Mouse (Mus musculus): ENCODE results near the gene Pdf. TPM values are rescaled to one million over a fixed set of nuclear protein-coding genes. Genes with fewer than 3 reads are reported as not detected.
A peak's percentile ranks its signal among the peaks of the same experiment; 100 is the strongest.
"Not testable (repeated sequence)": the region's sequence is repeated elsewhere in the genome, so short reads cannot be mapped to it uniquely, and the experiment has no call there.

Pdf gene
- polyA plus RNA-seq, 1 experiment from 2014 or later: 43.0 TPM

GRCm38 (mm10) chr8:107033609-107034008, 14.8 kb downstream of the Pdf start:
- H3K9me3 ChIP-seq; H3K27ac ChIP-seq; ATAC-seq (ENCODE audit: low FRiP score, low read depth); H3K4me2 ChIP-seq (replicated peaks); H3K4me3 ChIP-seq; H3K27me3 ChIP-seq (replicated peaks); H3K9ac ChIP-seq: not testable (repeated sequence)
- WGBS: 94% methylated on average over 2 of the region's 2 CpGs
- H3K36me3 ChIP-seq: peaks cover 18% of the 10 kb centered on the region
- H3K4me1 ChIP-seq: peaks cover 14% of the 10 kb centered on the region

- peak overlapping the region; percentile 94 for H3K9ac ChIP-seq
- H3K27ac ChIP-seq: peak overlapping the region; percentile 59; the same call in 1 of the 2 replicates
- H3K4me3 ChIP-seq: peak overlapping the region; percentile 97
- H3K4me2 ChIP-seq (replicated peaks): peak overlapping the region; percentile 88
- peaks cover 9% of the 10 kb centered on the region for H3K36me3 ChIP-seq
- WGBS: 0% methylated on average over 40 of the region's 40 CpGs
- peaks cover 14% of the 10 kb centered on the region for H3K4me1 ChIP-seq
- 0 out of 2 replicates have a peak, but pooled peaks have one; percentile 4 for ATAC-seq (ENCODE audit: low FRiP score, low read depth)
- H3K9me3 ChIP-seq: no peaks in the 10 kb centered on the region
- no peaks in the 10 kb centered on the region for H3K27me3 ChIP-seq (replicated peaks)
Observed at GRCm38 (mm10) chr8:107031577-107032090, 16.8 kb downstream of the Pdf start.

DNA sequence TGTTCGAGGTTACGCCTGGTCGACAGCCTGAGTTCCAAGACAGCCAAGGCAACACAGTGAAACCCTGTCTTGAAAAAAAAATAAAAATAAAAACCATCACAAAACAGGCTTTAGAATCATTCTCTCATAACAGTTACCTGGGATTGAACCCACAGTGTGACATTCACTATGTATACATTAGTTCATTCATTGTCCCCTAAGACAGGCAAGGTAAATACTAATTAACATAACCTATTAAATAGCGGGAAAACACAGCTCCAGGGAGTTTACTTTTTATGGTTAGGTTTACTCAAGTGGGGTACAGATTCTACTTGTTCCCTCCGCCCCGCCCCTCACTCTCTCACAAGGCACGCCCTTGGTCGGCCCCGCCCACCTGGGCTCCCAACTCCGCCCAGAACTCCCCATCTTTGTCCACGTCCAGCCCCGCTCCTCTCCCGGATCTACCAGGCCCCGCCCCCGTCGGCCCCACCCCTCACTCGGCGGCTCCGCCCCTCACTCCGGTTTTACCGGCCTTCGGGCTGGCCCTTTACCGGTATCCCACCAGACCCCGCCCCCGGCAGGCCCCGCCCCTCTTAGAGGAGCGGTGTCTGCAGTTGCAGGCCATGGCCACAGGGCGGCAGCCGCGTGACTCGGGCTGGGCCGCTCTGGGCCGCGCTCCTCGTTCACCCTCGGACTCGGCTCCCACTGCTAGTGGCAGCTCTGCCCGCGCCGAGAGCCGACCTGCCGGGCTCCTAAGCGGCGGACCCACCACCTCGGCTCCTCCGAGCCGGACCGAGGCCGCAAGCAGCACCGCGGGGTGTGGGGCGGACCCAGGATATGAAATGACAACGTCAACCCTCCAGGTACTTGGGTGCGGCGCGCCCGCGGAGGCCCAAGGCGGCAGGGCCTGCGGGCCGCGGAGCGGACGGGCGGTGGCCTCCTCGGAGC, 17.5 kb downstream of the Pdf start, which contains the start of gene Vps4a:
TSS of gene Vps4a (plus strand) at position 573 of the 927 bp plus-strand sequence.
- Histone ChIP-seq H3K4me3 (peak within 1 kb of the TSS; percentile 97), H3K36me3 (peaks cover 4% of the 10 kb centered on the region; the same call in 1 of the 2 replicates), H3K4me1 (peaks cover 14% of the 10 kb centered on the region), H3K27ac (peak within 1 kb of the TSS; percentile 59; the same call in 1 of the 2 replicates), H3K9me3 (no peaks in the 10 kb centered on the region), H3K27me3 (replicated peaks) (no peaks in the 10 kb centered on the region), H3K9ac (peak within 1 kb of the TSS; percentile 94), H3K4me2 (replicated peaks) (peak within 1 kb of the TSS; percentile 88)
- ATAC-seq (ENCODE audit: low FRiP score, low read depth): peak; percentile 93
- WGBS: 4% methylated on average over 64 of the region's 66 CpGs

GRCm38 (mm10) chr8:107030058-107030457, 18.4 kb downstream of the Pdf start:
- Histone ChIP-seq H3K4me3 (no peak overlapping the region), H3K27me3 (replicated peaks) (no peaks in the 10 kb centered on the region), H3K36me3 (no peaks in the 10 kb centered on the region), H3K9ac (no peak overlapping the region), H3K9me3 (no peaks in the 10 kb centered on the region), H3K27ac (no peak overlapping the region), H3K4me2 (replicated peaks) (no peak overlapping the region), H3K4me1 (peaks cover 14% of the 10 kb centered on the region)
- WGBS: 78% methylated on average over 5 of the region's 5 CpGs
- no peak for ATAC-seq (ENCODE audit: low FRiP score, low read depth)

DNA sequence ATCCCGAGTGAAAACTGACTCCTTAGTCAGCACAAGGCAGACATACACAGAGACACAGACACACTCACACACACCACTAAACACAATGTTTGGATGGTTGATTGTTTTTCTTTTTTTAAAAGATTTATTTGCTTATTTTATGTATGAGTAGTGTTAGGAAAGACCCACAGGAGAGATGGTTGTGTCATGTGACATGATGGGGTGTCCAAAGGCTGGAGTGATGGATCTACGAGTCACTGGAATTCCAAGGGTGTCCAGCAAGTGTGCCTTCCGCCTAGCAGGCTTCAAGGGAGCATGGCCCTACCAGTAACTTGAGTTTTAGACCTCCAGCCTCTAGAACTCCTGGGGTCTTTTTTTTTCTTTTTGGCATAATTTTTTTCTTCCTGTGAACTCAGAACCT, 19.1 kb downstream of the Pdf start:
- Histone ChIP-seq H3K27me3 (replicated peaks) (no peaks in the 10 kb centered on the region), H3K4me3 (no peak overlapping the region), H3K27ac (no peak overlapping the region), H3K4me1 (peaks cover 14% of the 10 kb centered on the region), H3K9ac (no peak overlapping the region), H3K36me3 (no peaks in the 10 kb centered on the region), H3K9me3 (no peaks in the 10 kb centered on the region), H3K4me2 (replicated peaks) (no peak overlapping the region)
- no peak for ATAC-seq (ENCODE audit: low FRiP score, low read depth)
- WGBS: 77% methylated on average over 3 of the region's 3 CpGs

GRCm38 (mm10) chr8:107023479-107023878, 24.9 kb downstream of the Pdf start:
- Histone ChIP-seq H3K4me3 (no peak overlapping the region), H3K27me3 (replicated peaks) (no peaks in the 10 kb centered on the region), H3K9ac (no peak overlapping the region), H3K36me3 (no peaks in the 10 kb centered on the region), H3K27ac (no peak overlapping the region), H3K4me1 (no peaks in the 10 kb centered on the region), H3K4me2 (replicated peaks) (no peak overlapping the region), H3K9me3 (no peaks in the 10 kb centered on the region)
- WGBS: 94% methylated on average over 8 of the region's 8 CpGs
- ATAC-seq (ENCODE audit: low FRiP score, low read depth): no peak

GRCm38 (mm10) chr8:107014915-107015314, 33.5 kb downstream of the Pdf start:
- Histone ChIP-seq H3K9ac (no peak overlapping the region), H3K27ac (no peak overlapping the region), H3K27me3 (replicated peaks) (no peaks in the 10 kb centered on the region), H3K4me2 (replicated peaks) (no peak overlapping the region), H3K4me1 (no peaks in the 10 kb centered on the region), H3K36me3 (peaks cover 21% of the 10 kb centered on the region), H3K4me3 (no peak overlapping the region), H3K9me3 (no peaks in the 10 kb centered on the region)
- no peak for ATAC-seq (ENCODE audit: low FRiP score, low read depth)
- WGBS: 97% methylated on average over 1 of the region's 1 CpGs

GRCm38 (mm10) chr8:107012666-107013065, 35.7 kb downstream of the Pdf start:
- no peak overlapping the region for H3K4me2 ChIP-seq (replicated peaks)
- H3K9me3 ChIP-seq: no peaks in the 10 kb centered on the region
- no peak for ATAC-seq (ENCODE audit: low FRiP score, low read depth)
- 83% methylated on average over 2 of the region's 2 CpGs for WGBS
- no peak overlapping the region for H3K27ac ChIP-seq
- no peak overlapping the region for H3K4me3 ChIP-seq
- H3K27me3 ChIP-seq (replicated peaks): no peaks in the 10 kb centered on the region
- no peak overlapping the region for H3K9ac ChIP-seq
- no peaks in the 10 kb centered on the region for H3K4me1 ChIP-seq
- H3K36me3 ChIP-seq: peaks cover 24% of the 10 kb centered on the region

DNA sequence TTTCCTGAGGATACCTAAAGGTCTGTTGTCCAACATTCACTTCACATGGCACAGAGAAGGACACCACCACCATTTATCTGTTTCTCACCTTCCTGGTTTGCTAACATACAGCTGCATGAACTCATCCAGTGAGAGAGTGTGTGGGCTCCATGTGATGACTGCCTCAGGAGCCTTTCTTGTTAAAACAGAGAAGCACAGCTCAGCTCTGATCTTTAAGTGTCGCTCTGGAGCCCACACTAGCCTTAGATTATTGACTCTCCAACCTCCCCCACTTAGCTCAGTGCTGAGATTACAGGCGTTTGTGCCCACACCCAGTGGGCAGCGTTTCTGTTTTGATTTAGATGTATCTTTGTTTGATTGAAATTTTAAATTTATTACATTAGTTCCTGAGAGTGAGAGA, 40.6 kb downstream of the Pdf start:
- 89% methylated on average over 3 of the region's 3 CpGs for WGBS
- H3K9me3 ChIP-seq: no peaks in the 10 kb centered on the region
- H3K9ac ChIP-seq: no peak overlapping the region
- peaks cover 31% of the 10 kb centered on the region for H3K36me3 ChIP-seq
- no peak overlapping the region for H3K4me2 ChIP-seq (replicated peaks)
- no peak for ATAC-seq (ENCODE audit: low FRiP score, low read depth)
- H3K4me3 ChIP-seq: no peak overlapping the region
- H3K27ac ChIP-seq: no peak overlapping the region
- H3K27me3 ChIP-seq (replicated peaks): no peaks in the 10 kb centered on the region
- no peaks in the 10 kb centered on the region for H3K4me1 ChIP-seq

DNA sequence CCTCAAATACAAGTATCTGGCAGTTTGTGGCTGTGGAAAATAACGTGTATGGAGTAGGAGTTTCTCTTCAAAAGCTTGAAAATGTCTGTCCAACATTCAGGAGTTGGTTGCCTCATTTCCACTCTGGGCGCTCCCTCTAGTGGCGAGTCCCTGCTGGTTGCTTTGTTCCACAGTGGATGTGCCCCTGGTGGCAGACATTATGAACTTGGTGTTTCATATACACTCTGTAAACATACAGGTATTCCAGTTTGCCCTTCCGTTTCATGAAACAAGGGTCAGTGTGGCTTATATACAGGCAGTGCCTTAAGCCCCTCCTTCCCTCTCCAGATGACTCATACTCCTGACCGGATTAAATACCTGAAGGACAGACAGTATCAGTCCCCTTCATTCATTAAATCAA, 45.9 kb downstream of the Pdf start:
- Histone ChIP-seq H3K9ac (no peak overlapping the region), H3K4me3 (no peak overlapping the region), H3K9me3 (no peaks in the 10 kb centered on the region), H3K27me3 (replicated peaks) (no peaks in the 10 kb centered on the region), H3K27ac (no peak overlapping the region), H3K36me3 (0 out of 2 replicates have a peak, but pooled peaks cover 7% of the 10 kb centered on the region), H3K4me1 (no peaks in the 10 kb centered on the region), H3K4me2 (replicated peaks) (no peak overlapping the region)
- ATAC-seq (ENCODE audit: low FRiP score, low read depth): no peak
- WGBS: 44% methylated on average over 5 of the region's 5 CpGs

DNA sequence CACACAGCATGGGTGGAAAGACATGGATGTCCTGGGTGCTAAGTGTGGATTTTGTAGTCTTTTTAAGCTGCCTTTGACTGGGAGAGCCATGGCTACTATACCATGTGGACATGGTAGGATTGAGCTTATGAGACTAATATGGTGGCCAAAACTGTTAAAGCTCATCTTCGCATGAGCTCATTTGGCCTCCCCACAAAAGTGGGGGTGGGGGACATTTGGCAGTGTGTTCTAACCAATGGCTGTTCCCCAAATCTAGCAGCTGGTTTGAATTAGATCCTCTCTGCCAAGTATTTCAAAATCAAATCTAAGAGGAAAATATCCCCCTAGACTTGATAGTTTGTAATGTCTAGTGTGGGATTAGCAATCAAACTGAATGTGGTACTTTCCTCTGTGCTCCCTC, 49.3 kb downstream of the Pdf start:
- Histone ChIP-seq H3K4me1 (no peaks in the 10 kb centered on the region), H3K27me3 (replicated peaks) (no peaks in the 10 kb centered on the region), H3K9ac (no peak overlapping the region), H3K9me3 (no peaks in the 10 kb centered on the region), H3K4me3 (no peak overlapping the region), H3K36me3 (0 out of 2 replicates have a peak, but pooled peaks cover 4% of the 10 kb centered on the region), H3K4me2 (replicated peaks) (no peak overlapping the region), H3K27ac (no peak overlapping the region)
- WGBS: 95% methylated on average over 1 of the region's 1 CpGs
- no peak for ATAC-seq (ENCODE audit: low FRiP score, low read depth)

- H3K27me3 ChIP-seq (replicated peaks): no peaks in the 10 kb centered on the region
- no peaks in the 10 kb centered on the region for H3K36me3 ChIP-seq
- no peaks in the 10 kb centered on the region for H3K4me1 ChIP-seq
- H3K9ac ChIP-seq: no peak overlapping the region
- no peaks in the 10 kb centered on the region for H3K9me3 ChIP-seq
- H3K27ac ChIP-seq: no peak overlapping the region
- 85% methylated on average over 4 of the region's 4 CpGs for WGBS
- H3K4me2 ChIP-seq (replicated peaks): no peak overlapping the region
- ATAC-seq (ENCODE audit: low FRiP score, low read depth): no peak
- H3K4me3 ChIP-seq: no peak overlapping the region
Observed at GRCm38 (mm10) chr8:106997416-106997815, 51.0 kb downstream of the Pdf start.
